Mouse (Mus musculus) kidney, postnatal 0 days (tissue): ENCODE measurements around the gene Rnf185. TPM values are rescaled to one million over a fixed set of nuclear protein-coding genes. Genes with fewer than 3 reads are reported as not detected.
A peak's percentile ranks its signal among the peaks of the same experiment; 100 is the strongest.

Source experiments
- ATAC-seq: fragments of 200-750 bp; cut with Nextera tagmentation; replicated peaks from 2 replicates; pipeline ENCODE4 v1.8.0; 2017; ENCODE audit warnings: low read depth, moderate number of reproducible peaks, moderate TSS enrichment, moderate library complexity; ENCODE audit not compliant: low FRiP score
- DNase-seq: peaks from one replicate; pipeline ENCODE4 v3.0.0-alpha.2; 2016; ENCODE audit warnings: low spot score
- H3K27ac ChIP-seq: fragments of 300-500 bp; sonication (generic); 2 replicates; pipeline ENCODE4 v1.5.1; 2014; ENCODE audit warnings: mild to moderate bottlenecking
- H3K27me3 ChIP-seq: fragments of 300-500 bp; sonication (generic); 2 replicates; pipeline ENCODE4 v1.6.1; 2014; ENCODE audit warnings: low read length, mixed read lengths; ENCODE audit not compliant: insufficient read depth
- H3K36me3 ChIP-seq: fragments of 300-500 bp; sonication (generic); 2 replicates; pipeline ENCODE4 v1.6.1; 2014; ENCODE audit warnings: low read length, mixed read lengths; ENCODE audit not compliant: insufficient read depth
- H3K4me1 ChIP-seq: fragments of 300-500 bp; sonication (generic); replicated peaks from 2 replicates; pipeline ENCODE4 v1.6.1; 2014; ENCODE audit warnings: antibody characterized with exemption, low read length, mixed read lengths; ENCODE audit not compliant: insufficient read depth
- H3K4me2 ChIP-seq: fragments of 300-500 bp; sonication (generic); 2 replicates; pipeline ENCODE4 v1.6.1; 2014; ENCODE audit warnings: mild to moderate bottlenecking, low read length, moderate library complexity, mixed read lengths
- H3K4me3 ChIP-seq: fragments of 300-500 bp; sonication (generic); replicated peaks from 2 replicates; pipeline ENCODE4 v1.5.1; 2014; ENCODE audit warnings: low read depth, low read length
- H3K9ac ChIP-seq: fragments of 300-500 bp; sonication (generic); 2 replicates; pipeline ENCODE4 v1.6.1; 2014; ENCODE audit warnings: low read depth, low read length
- H3K9me3 ChIP-seq: fragments of 300-500 bp; sonication (generic); replicated peaks from 2 replicates; pipeline ENCODE4 v1.6.1; 2016; ENCODE audit warnings: low read length, inconsistent platforms, mixed read lengths
- CTCF ChIP-seq: IDR thresholded peaks from 2 replicates; pipeline ENCODE4 v1.5.1; 2016; ENCODE audit warnings: antibody characterized with exemption, low read depth, mild to moderate bottlenecking, moderate library complexity
- WGBS: fragments of 180-500 bp; shearing (Covaris S2); extraction: QIAGEN DNeasy Blood & Tissue Kit; methylation state at CpG from one replicate; pipeline ENCODE4 v1.1.7; 2014; 5-methylcytosine and 5-hydroxymethylcytosine counted together
- polyA plus RNA-seq: library from polyadenylated mRNA; unstranded; fragments of >200 nt; fragmentation: Nextera tagmentation; extraction: Ambion mirVana; gene quantifications from 2 replicates; pipeline ENCODE4 v1.2.1, GENCODE M21; 2015

The Rnf185 gene
- polyA plus RNA-seq, 1 experiment from 2014 or later, result 37.8 TPM

DNA sequence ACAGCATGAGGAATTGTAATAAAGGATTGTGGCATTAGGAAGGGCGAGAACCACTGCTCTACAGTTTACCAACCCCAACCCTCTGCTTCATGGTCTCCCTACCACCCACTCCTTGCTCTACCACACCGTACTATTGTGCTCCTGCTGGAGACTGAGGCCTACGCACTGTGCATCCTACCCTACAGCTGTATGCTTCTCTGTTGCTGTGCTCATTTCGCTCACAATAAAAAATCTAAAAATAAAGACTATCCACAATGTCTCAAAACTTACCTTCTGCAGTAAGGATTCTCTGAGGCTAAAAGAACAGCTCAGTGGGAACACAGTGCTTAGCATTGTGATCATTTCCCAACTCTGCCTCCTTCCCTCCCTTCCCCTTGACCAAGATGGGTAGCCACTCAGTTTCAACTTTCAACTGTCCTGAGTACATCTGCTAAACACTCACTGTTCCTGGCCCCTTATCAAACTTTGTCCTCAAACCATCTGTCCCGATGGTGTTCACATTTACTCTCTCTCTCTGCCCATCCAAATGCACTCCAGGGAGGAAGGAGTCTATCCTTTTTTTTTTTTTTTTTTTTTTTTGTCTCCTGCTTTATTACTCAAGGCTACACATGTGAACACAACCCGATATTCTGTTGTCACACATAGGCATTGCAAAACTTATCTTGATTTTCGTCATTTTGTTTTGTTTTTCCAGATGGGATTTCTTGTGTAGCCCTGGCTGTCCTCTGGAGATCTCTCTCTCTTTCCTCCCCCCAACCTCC is 47.7 kb downstream of the Rnf185 start:
- no peak overlapping the region for H3K9ac ChIP-seq
- no peaks in the 10 kb centered on the region for H3K9me3 ChIP-seq
- H3K27ac ChIP-seq, result no peak overlapping the region
- H3K36me3 ChIP-seq, result no peaks in the 10 kb centered on the region
- H3K4me1 ChIP-seq, result no peaks in the 10 kb centered on the region; the same call in 1 of the 2 replicates
- H3K4me2 ChIP-seq, result no peak overlapping the region
- no peak for DNase-seq
- no peak for TF ChIP-seq CTCF
- no peak overlapping the region for H3K4me3 ChIP-seq
- WGBS, result 84% methylated on average over 7 of the region's 7 CpGs
- ATAC-seq, result no peak
- H3K27me3 ChIP-seq, result no peaks in the 10 kb centered on the region

DNA sequence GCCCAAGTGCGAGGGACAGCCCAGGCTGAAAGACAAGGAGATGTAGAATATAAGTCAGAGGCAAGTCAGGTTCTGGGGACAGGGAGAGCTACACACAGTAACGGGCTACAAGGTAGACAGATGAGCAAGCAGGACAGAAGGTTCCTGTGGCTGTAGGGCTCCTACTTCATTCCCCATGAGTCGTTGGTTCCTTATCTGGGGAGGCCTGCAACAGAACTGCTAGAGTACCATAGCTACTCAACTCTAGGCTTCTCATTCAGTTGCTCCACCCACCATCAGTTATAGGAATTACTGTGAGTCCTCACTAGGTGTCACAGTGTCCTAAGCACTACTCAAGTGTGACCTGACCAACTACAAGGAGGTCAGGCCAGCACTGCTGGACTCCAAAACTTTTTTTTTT is 49.1 kb downstream of the Rnf185 start:
- DNase-seq (no peak), ATAC-seq (0 out of 2 replicates have a peak, but pooled peaks have one; percentile 43)
- WGBS, result 85% methylated on average over 3 of the region's 3 CpGs

DNA sequence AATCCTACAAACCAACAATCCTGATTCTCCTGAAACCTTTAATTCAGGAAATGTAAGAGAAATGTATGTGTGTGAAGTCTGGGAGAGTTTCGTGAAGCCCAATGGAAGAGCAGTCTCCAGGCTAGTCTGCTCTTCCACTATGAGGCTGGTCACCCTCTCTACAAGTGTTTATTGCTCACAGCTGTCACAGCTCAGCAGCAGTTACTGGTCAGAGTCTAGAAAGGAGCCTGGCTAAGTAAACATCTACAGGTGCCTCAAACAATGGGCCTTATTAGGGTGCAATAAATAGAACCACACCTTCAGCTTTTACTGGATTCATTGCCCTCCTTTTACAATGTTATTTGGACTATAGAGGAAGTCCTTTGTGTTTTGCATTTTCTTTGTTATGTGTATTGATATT is 53.8 kb downstream of the Rnf185 start:
- Histone ChIP-seq H3K36me3 (0 out of 2 replicates have a peak, but pooled peaks cover 4% of the 10 kb centered on the region), H3K4me1 (no peaks in the 10 kb centered on the region), H3K27me3 (no peaks in the 10 kb centered on the region), H3K9ac (no peak overlapping the region), H3K4me3 (no peak overlapping the region), H3K27ac (no peak overlapping the region), H3K9me3 (no peaks in the 10 kb centered on the region), H3K4me2 (no peak overlapping the region)
- DNase-seq (no peak), ATAC-seq (no peak)
- no peak for TF ChIP-seq CTCF
- WGBS, result 53% methylated on average over 1 of the region's 1 CpGs

More for the DNA sequence above, 49.1 kb downstream of the Rnf185 start:
- Histone ChIP-seq H3K4me1 (no peaks in the 10 kb centered on the region; the same call in 1 of the 2 replicates), H3K27me3 (no peaks in the 10 kb centered on the region), H3K4me2 (no peak overlapping the region), H3K27ac (no peak overlapping the region), H3K4me3 (no peak overlapping the region), H3K36me3 (no peaks in the 10 kb centered on the region), H3K9me3 (no peaks in the 10 kb centered on the region), H3K9ac (no peak overlapping the region)
- no peak for TF ChIP-seq CTCF

DNA sequence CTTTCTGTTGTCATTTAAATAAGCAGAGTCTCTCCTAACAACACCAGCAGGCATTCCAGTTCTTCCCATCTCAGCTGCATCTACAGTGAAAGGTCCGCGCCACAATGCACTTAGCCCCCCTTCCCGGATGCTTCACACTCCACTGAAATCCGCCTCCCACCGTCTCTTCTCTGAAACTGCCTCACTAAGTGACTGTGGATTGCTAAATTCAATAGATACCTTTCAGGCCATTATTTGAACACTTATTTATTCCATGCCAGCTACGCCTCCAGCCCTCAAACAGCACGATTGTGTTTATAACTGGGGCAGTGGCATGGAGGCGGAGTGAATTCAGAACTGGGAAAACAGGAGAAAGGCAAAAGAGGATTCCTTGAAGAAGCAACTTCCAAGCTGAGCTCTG is 55.6 kb downstream of the Rnf185 start:
- no peak overlapping the region for H3K4me3 ChIP-seq
- H3K27ac ChIP-seq, result no peak overlapping the region
- H3K27me3 ChIP-seq, result no peaks in the 10 kb centered on the region
- H3K9ac ChIP-seq, result no peak overlapping the region
- no peak overlapping the region for H3K4me2 ChIP-seq
- 0 out of 2 replicates have a peak, but pooled peaks cover 4% of the 10 kb centered on the region for H3K36me3 ChIP-seq
- no peak for DNase-seq
- 55% methylated on average over 8 of the region's 8 CpGs for WGBS
- no peaks in the 10 kb centered on the region for H3K9me3 ChIP-seq
- no peaks in the 10 kb centered on the region for H3K4me1 ChIP-seq
- TF ChIP-seq CTCF, result no peak
- ATAC-seq, result no peak

DNA sequence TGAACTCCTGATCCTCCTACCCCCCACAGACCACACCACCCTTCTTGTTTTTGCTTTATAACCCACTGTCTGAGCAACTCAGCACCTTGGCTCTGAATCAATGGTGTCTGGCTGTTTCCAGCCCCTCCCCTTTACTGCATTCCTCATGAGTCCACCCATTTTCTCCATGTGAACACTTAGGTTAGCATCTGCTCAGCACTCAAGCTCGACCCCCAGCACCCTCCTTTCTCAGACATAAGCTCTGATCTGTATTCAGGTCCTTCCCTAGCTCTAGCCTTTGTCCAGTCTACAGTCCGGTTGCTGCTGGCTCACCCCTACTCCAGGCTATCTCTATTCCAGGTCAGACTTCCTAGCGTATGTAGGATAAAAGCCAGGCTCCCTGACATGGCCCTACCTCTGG is 56.1 kb downstream of the Rnf185 start:
- no peak overlapping the region for H3K4me3 ChIP-seq

DNA sequence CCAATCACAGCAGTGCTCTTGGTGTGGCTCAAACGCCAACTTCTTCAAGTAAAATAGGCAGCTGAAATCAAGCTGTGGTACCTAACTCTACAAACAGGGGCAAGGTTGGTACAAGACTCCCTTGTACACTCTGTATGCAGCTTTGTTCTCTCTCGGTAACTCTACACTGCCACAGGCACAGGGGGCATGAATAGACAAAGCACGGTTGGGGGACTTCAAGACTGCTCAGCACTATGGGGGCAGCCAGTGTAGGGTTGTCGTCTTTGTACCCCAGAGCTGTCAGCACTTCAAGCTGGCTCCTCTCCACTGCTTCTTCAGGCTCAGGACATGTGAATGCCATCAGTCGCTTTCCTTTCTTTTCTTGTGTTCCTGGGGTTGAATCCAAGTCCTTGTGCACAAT is 57.6 kb downstream of the Rnf185 start:
- 65% methylated on average over 5 of the region's 5 CpGs for WGBS
- no peak for ATAC-seq

More for the DNA sequence above, 56.1 kb downstream of the Rnf185 start:
- no peaks in the 10 kb centered on the region for H3K9me3 ChIP-seq
- DNase-seq, result no peak
- H3K36me3 ChIP-seq, result 0 out of 2 replicates have a peak, but pooled peaks cover 4% of the 10 kb centered on the region
- 79% methylated on average over 3 of the region's 3 CpGs for WGBS
- no peak overlapping the region for H3K9ac ChIP-seq
- no peak overlapping the region for H3K27ac ChIP-seq
- TF ChIP-seq CTCF, result no peak
- H3K4me2 ChIP-seq, result no peak overlapping the region
- H3K27me3 ChIP-seq, result no peaks in the 10 kb centered on the region
- no peaks in the 10 kb centered on the region for H3K4me1 ChIP-seq
- ATAC-seq, result no peak

More for the DNA sequence above, 57.6 kb downstream of the Rnf185 start:
- H3K4me3 ChIP-seq, result no peak overlapping the region
- H3K9me3 ChIP-seq, result no peaks in the 10 kb centered on the region
- no peak overlapping the region for H3K4me2 ChIP-seq
- H3K36me3 ChIP-seq, result 0 out of 2 replicates have a peak, but pooled peaks cover 4% of the 10 kb centered on the region
- no peak for DNase-seq
- H3K4me1 ChIP-seq, result no peaks in the 10 kb centered on the region
- no peak overlapping the region for H3K9ac ChIP-seq
- no peaks in the 10 kb centered on the region for H3K27me3 ChIP-seq
- TF ChIP-seq CTCF, result no peak
- H3K27ac ChIP-seq, result no peak overlapping the region
